Mouse (Mus musculus): ENCODE results near the gene Arhgdib.

GRCm38 (mm10) chr6:136894532-136895339 is 47.0 kb downstream of the Arhgdib start:
- TF ChIP-seq POLR2A (IDR thresholded peaks at IDR 0.05; ENCODE audit: borderline replicate concordance, control insufficient read depth, low read depth, low read length): no peak
- no peak for TF ChIP-seq CTCF (IDR thresholded peaks at IDR 0.05; ENCODE audit: control insufficient read depth, insufficient read depth, low read length)

Measured in bone marrow, adult 2 months (tissue).